Mouse (Mus musculus) embryo, embryonic 9.5 days (tissue): Measurements from ENCODE around the gene Slc12a5.

ENCODE experiments used
- DNase-seq: peaks from one replicate; pipeline ENCODE4 v3.0.0-alpha.2; 2017; ENCODE audit errors: extremely low spot score

Gene Slc12a5

GRCm38 (mm10) chr2:164979749-164980148, 19.1 kb downstream of the Slc12a5 start:
- DNase-seq: peak; percentile 58

DNA sequence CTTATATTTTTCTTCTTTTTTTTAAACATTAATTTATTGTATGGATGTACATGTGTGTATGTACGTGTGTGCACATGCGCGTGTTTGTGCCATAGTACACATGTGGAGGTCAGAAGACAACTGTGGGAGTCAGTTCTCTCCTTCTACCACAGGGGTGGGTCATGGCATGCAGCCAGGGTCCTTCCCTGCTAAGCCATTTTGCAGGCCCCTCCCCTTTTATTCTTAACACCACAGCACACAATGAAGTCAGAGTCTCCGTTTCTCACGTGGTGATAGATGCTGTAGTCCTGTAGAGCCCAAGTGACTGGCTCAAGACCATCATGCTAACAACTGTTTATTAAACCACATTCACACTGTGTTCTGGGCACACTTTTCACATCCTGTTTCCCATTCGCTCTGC, 25.4 kb downstream of the Slc12a5 start:
- no peak for DNase-seq

GRCm38 (mm10) chr2:164986371-164987027, 25.9 kb downstream of the Slc12a5 start:
- no peak for DNase-seq

DNA sequence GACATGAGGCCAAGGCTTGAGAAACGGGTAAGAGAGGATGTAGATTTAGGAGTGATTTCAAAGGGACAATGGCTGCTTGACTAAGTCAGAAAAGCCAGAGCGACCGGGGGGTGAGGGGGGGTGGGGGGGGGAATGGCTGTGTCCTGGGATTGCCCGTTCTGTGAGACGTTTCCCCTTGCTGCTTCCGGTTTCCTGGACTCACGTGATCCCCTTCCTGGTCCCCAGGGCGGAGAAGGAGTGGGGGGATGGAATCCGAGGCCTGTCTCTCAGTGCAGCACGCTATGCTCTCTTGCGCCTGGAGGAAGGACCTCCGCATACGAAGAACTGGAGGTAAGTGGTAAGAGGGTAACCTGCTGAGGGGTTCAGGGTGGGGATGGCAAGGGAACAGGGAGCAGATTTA, 28.2 kb downstream of the Slc12a5 start:
- no peak for DNase-seq

GRCm38 (mm10) chr2:164991111-164991510, 30.5 kb downstream of the Slc12a5 start:
- no peak for DNase-seq

DNA sequence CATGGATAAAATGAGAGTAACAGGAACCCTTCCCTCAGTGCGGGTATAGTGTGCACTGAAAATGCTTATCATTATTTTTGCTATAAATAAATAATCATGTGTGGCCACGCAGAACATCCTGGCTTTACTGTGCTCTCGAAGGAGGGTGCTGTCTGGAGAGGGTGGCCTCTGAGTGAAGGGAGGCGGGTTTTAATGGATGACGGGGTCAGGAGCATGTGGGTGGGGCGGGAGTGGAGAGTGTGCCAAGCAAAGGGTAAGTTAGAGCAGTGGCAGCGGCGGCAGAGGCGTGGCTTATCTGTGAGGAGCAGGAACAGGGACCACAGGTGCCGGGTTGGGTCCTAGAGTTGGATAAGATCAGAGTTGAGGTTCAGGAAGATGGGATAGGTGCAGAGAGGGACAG, 31.2 kb downstream of the Slc12a5 start:
- DNase-seq: no peak

- DNase-seq: no peak
Observed at GRCm38 (mm10) chr2:164994156-164994555, 33.6 kb downstream of the Slc12a5 start.

GRCm38 (mm10) chr2:164994659-164995428, 34.2 kb downstream of the Slc12a5 start:
- DNase-seq: no peak

- no peak for DNase-seq
Observed at GRCm38 (mm10) chr2:164995976-164996375, 35.4 kb downstream of the Slc12a5 start.

GRCm38 (mm10) chr2:164996848-164997720, 36.5 kb downstream of the Slc12a5 start:
- peak; percentile 25 for DNase-seq

DNA sequence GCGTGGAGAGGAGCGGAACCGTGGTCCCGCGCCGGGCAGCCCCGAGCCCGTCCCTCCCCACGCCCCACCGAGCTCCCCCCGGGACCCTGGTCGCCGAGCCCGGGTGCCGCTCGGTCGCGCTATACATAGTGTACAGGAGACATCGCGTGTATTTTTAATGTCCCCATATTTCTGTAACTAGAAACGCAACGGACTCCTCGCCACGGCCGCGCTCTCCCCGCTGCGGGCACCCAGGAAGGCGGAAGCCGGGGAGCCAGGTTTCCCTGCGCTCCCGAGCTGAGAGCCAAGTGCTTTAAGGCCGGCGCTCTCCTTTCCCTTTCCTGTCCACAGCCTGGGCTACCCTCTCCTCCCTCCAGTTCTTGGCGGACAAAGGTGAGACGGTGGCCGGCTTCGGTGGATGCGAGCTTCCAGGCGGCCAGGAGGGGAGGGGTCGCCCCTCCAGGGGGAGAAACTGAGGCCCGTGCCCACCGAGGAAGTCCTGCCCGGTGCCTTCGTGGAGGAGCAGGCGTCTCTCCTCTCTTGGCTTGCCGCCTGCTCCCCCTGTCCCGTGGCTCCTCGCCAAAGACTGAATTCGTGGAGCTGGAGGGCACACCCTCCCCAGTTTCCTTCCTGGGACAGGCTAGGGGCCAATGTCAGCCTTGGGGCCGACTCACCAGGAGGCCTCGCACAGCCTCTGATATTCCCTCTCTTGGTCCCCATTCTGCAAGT, 37.3 kb downstream of the Slc12a5 start:
- DNase-seq: peak; percentile 29

- DNase-seq: no peak
Observed at GRCm38 (mm10) chr2:165001958-165002357, 41.4 kb downstream of the Slc12a5 start.

DNA sequence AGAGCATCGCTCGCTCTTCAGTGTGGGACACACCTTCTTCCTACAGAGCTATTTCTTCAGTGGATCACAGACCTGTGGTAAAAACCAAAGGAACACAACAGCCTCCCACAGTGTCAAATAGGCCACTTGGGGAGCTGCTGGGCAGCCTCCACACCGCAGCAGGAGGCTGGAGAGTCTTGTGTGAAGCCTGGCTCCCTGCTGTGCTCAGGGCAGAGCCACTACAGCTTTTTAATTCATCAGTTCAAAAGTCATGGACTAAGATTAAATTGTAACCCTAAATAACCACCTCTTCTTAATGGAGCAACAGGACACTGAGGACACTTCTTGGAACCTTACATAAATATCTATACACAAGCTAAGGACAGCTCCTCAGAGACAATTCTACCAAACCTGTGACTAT, 42.5 kb downstream of the Slc12a5 start:
- no peak for DNase-seq

DNA sequence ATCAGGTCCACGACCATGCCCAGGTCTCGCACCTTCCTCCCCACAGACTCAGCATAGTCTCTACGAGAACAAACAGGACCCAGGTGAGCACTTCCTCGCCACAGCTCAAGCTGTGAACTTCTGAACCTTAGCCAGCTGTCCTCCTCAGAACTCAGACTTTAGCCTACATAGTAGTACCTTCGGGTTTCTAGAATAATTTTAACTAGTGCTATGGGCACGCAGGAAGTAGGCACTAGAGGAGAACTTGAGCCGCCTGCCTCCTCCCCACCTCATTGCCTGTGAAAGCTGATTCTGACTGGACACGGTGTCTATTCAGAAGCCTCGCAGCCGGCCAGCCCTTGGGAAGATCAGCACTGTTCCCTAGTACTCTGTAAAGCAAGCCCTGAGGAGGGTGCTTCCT, 43.6 kb downstream of the Slc12a5 start:
- no peak for DNase-seq

DNA sequence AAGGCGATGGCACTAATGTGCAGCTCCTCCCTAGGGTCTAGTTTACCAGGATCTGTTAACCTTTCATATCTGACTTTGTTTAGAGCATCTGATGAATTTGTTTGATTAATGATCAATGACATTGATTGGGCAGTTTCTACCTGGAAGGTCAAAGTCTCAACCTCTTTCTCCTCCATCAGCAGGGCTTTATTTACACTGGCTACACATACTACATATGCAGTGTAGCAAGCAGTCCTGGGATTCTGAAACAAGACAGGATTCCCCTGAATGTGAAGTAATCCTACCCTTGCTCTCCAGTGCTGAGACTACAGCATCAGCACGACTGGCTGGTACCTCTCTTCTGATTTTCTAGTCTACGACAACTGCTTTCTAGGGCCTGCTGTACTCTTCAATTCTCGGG, 46.2 kb downstream of the Slc12a5 start:
- DNase-seq: no peak

DNA sequence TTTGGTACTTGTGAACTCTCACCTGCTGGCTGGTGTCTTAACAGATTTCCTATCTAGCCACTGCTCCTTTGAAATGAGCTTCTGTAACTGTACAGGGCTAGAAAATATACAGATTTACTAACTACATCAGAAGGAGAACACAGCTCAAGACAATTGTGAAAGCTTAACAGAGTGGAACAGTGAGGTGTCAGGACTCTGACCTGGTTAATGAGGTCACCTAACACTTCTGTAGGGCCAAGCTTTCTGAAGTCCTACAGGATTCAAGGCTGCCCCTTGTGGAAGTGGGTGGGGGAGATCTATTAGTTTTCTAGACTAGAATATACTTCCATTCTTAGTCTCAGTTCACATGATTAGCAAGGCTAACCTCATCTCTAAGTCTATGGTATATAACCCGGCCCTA, 47.4 kb downstream of the Slc12a5 start:
- no peak for DNase-seq

GRCm38 (mm10) chr2:165009161-165009560, 48.6 kb downstream of the Slc12a5 start:
- no peak for DNase-seq

- DNase-seq: no peak
Observed at GRCm38 (mm10) chr2:165009581-165009980, 49.0 kb downstream of the Slc12a5 start.

DNA sequence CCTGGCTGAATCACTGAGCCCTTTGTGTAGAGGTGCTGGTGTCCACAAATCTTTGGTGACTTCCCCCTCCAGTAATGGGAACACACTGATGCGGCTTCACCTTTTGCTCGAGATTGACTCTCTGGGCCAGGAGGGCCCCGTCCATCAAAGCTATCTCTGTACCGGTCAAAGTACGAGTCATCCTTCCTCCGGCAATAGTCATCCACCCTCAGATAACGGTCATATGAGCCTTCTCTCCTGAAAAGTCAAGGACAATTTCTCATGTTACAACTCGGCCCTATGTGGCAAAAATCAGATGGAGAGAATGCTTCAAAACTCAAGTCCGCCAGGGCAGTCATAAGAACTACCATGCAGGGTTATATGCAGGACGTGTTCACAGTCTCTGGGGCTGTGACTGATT, 49.7 kb downstream of the Slc12a5 start:
- no peak for DNase-seq

GRCm38 (mm10) chr2:165014935-165015334, 54.3 kb downstream of the Slc12a5 start:
- DNase-seq: no peak

DNA sequence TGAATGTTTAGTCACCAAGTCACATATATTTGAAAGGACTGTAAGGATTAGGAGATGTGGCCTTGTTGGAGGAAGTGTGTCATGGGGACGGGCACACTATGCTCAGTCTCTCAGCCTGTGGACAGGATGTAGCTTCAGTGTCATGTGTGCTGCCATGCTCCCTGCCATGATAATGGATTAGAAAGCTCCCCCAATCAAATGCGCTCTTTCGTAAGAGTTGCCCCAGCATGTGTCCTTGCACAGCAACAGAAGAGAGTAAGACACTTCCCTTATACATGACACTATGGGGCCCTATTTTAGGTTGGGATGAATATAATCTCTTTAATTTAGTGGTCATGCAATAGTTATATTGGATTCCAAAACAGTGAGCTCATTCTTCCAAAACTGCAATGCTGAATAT, 59.9 kb downstream of the Slc12a5 start:
- no peak for DNase-seq

DNA sequence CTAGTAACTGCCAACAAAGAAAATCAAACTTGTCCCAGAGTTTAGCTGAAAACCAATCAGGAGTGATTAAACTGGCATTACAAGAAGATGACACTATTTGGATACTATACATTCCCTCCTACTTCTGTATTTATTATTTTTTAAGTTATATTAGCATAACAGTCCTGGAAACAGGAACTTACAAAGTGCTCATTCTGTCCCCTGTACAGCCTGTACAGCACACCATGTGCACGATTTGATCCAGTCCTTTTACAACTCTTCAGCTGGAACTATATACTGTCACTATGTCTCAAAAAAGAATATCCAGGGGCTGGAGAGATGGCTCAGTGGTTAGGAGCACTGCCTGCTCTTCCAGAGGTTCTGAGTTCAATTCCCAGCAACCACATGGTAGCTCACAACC, 66.6 kb downstream of the Slc12a5 start:
- DNase-seq: no peak
